Mouse (Mus musculus): ENCODE measurements around the gene Klhl41.

GRCm38 (mm10) chr2:69712981-69713625, 43.2 kb downstream of the Klhl41 start, which contains the start of gene Fastkd1:
- TF ChIP-seq FLI1 (IDR thresholded peaks at IDR 0.05; ENCODE audit: low read length): no peak
- no peak for TF ChIP-seq GATA1 (IDR thresholded peaks at IDR 0.05; ENCODE audit: borderline replicate concordance, low read length)
